Mouse (Mus musculus): ENCODE measurements at regions not wholly inside any gene's neighbourhood (a gene's known extent, or its start where the extent isn't known, plus 50 kb on each side); places are given as distances from the start of the nearest gene placed in this dataset.

GRCm38 (mm10) chr4:152935484-152935883, 457.8 kb upstream of the Kcnab2 start:
- DNase-seq (ENCODE audit: low read depth, low spot score), result no peak

- DNase-seq (ENCODE audit: low read depth, low spot score), result no peak
Observed at GRCm38 (mm10) chr4:152928422-152928985, 450.8 kb upstream of the Kcnab2 start.

- DNase-seq (ENCODE audit: low read depth, low spot score), result no peak
Observed at GRCm38 (mm10) chr4:152920261-152920660, 442.6 kb upstream of the Kcnab2 start.

- no peak for DNase-seq (ENCODE audit: low read depth, low spot score)
Observed at GRCm38 (mm10) chr4:152919851-152920250, 442.2 kb upstream of the Kcnab2 start.

GRCm38 (mm10) chr4:152916576-152916975, 438.9 kb upstream of the Kcnab2 start:
- DNase-seq (ENCODE audit: low read depth, low spot score), result no peak

GRCm38 (mm10) chr4:152913497-152913896, 435.8 kb upstream of the Kcnab2 start:
- DNase-seq (ENCODE audit: low read depth, low spot score), result no peak

- DNase-seq (ENCODE audit: low read depth, low spot score), result no peak
Observed at GRCm38 (mm10) chr4:152912846-152913245, 435.2 kb upstream of the Kcnab2 start.

- DNase-seq (ENCODE audit: low read depth, low spot score), result no peak
Observed at GRCm38 (mm10) chr4:152908235-152908634, 430.6 kb upstream of the Kcnab2 start.

GRCm38 (mm10) chr4:152902851-152903250, 425.2 kb upstream of the Kcnab2 start:
- no peak for DNase-seq (ENCODE audit: low read depth, low spot score)

GRCm38 (mm10) chr4:152900049-152900448, 422.4 kb upstream of the Kcnab2 start:
- no peak for DNase-seq (ENCODE audit: low read depth, low spot score)

- DNase-seq (ENCODE audit: low read depth, low spot score), result no peak
Observed at GRCm38 (mm10) chr4:152895076-152895475, 417.4 kb upstream of the Kcnab2 start.

- DNase-seq (ENCODE audit: low read depth, low spot score), result no peak
Observed at GRCm38 (mm10) chr4:152892997-152893396, 415.3 kb upstream of the Kcnab2 start.

- no peak for DNase-seq (ENCODE audit: low read depth, low spot score)
Observed at GRCm38 (mm10) chr4:152889211-152889610, 411.5 kb upstream of the Kcnab2 start.

- no peak for DNase-seq (ENCODE audit: low read depth, low spot score)
Observed at GRCm38 (mm10) chr4:152888306-152888705, 410.6 kb upstream of the Kcnab2 start.

GRCm38 (mm10) chr4:152886773-152887172, 409.1 kb upstream of the Kcnab2 start:
- DNase-seq (ENCODE audit: low read depth, low spot score), result no peak

GRCm38 (mm10) chr4:152881433-152881930, 403.8 kb upstream of the Kcnab2 start:
- no peak for DNase-seq (ENCODE audit: low read depth, low spot score)

GRCm38 (mm10) chr4:152880368-152880767, 402.7 kb upstream of the Kcnab2 start:
- no peak for DNase-seq (ENCODE audit: low read depth, low spot score)

- DNase-seq (ENCODE audit: low read depth, low spot score), result no peak
Observed at GRCm38 (mm10) chr4:152878941-152879340, 401.3 kb upstream of the Kcnab2 start.

- DNase-seq (ENCODE audit: low read depth, low spot score), result no peak
Observed at GRCm38 (mm10) chr4:152878401-152878800, 400.7 kb upstream of the Kcnab2 start.

GRCm38 (mm10) chr4:152870046-152870445, 392.4 kb upstream of the Kcnab2 start:
- no peak for DNase-seq (ENCODE audit: low read depth, low spot score)

- no peak for DNase-seq (ENCODE audit: low read depth, low spot score)
Observed at GRCm38 (mm10) chr4:152865894-152866293, 388.2 kb upstream of the Kcnab2 start.

- no peak for DNase-seq (ENCODE audit: low read depth, low spot score)
Observed at GRCm38 (mm10) chr4:152862818-152863614, 385.3 kb upstream of the Kcnab2 start.

- no peak for DNase-seq (ENCODE audit: low read depth, low spot score)
Observed at GRCm38 (mm10) chr4:152859161-152859560, 381.5 kb upstream of the Kcnab2 start.

All from brain, embryonic 18.5 days (tissue).